Mouse (Mus musculus) midbrain, embryonic 14.5 days (tissue): ENCODE measurements around the gene Pnp2. TPM values are rescaled to one million over a fixed set of nuclear protein-coding genes. Genes with fewer than 3 reads are reported as not detected.
"Not testable (repeated sequence)": the region's sequence is repeated elsewhere in the genome, so short reads cannot be mapped to it uniquely, and the experiment has no call there.

Experiments used
- ATAC-seq: fragments of 200-750 bp; cut with Nextera tagmentation; 2 replicates; pipeline ENCODE4 v1.8.0; 2017; ENCODE audit warnings: moderate number of reproducible peaks, moderate library complexity; ENCODE audit not compliant: low FRiP score, low TSS enrichment
- DNase-seq: peaks from one replicate; pipeline ENCODE4 v3.0.0-alpha.2; 2015
- H3K27ac ChIP-seq: fragments of 300-500 bp; sonication (generic); replicated peaks from 2 replicates; pipeline ENCODE4 v1.5.1; 2014; ENCODE audit warnings: mild to moderate bottlenecking, low read depth, low read length, moderate library complexity
- H3K27me3 ChIP-seq: fragments of 300-500 bp; sonication (generic); 2 replicates; pipeline ENCODE4 v1.6.1; 2014; ENCODE audit warnings: low read length, control low read depth, mixed read lengths; ENCODE audit not compliant: control insufficient read depth, insufficient read depth
- H3K36me3 ChIP-seq: fragments of 300-500 bp; sonication (generic); 2 replicates; pipeline ENCODE4 v1.6.1; 2014; ENCODE audit warnings: low read length, control low read depth; ENCODE audit not compliant: control insufficient read depth, insufficient read depth
- H3K4me1 ChIP-seq: fragments of 300-500 bp; sonication (generic); 2 replicates; pipeline ENCODE4 v1.6.1; 2014; ENCODE audit warnings: mild to moderate bottlenecking, antibody characterized with exemption, low read length, control low read depth; ENCODE audit not compliant: control insufficient read depth, insufficient read depth
- H3K4me2 ChIP-seq: fragments of 300-500 bp; sonication (generic); 2 replicates; pipeline ENCODE4 v1.6.1; 2014; ENCODE audit warnings: mild to moderate bottlenecking, low read length, moderate library complexity
- H3K4me3 ChIP-seq: fragments of 300-500 bp; sonication (generic); replicated peaks from 2 replicates; pipeline ENCODE4 v1.5.1; 2014; ENCODE audit warnings: low read depth, low read length
- H3K9ac ChIP-seq: fragments of 300-500 bp; sonication (generic); replicated peaks from 2 replicates; pipeline ENCODE4 v1.6.1; 2014; ENCODE audit warnings: mild to moderate bottlenecking, low read length, moderate library complexity
- H3K9me3 ChIP-seq: fragments of 300-500 bp; sonication (generic); 2 replicates; pipeline ENCODE4 v1.6.1; 2016; ENCODE audit warnings: low read length, control low read depth, mixed read lengths; ENCODE audit not compliant: control insufficient read depth
- WGBS: fragments of 180-500 bp; shearing (Covaris S2); extraction: QIAGEN DNeasy Blood & Tissue Kit; methylation state at CpG from one replicate; pipeline ENCODE4 v1.1.7; 2014; 5-methylcytosine and 5-hydroxymethylcytosine counted together
- polyA plus RNA-seq: library from polyadenylated mRNA; unstranded; fragments of >200 nt; fragmentation: Nextera tagmentation; extraction: Ambion mirVana; gene quantifications from 2 replicates; pipeline ENCODE4 v1.2.1, GENCODE M21; 2014

Gene Pnp2
- polyA plus RNA-seq, 1 experiment from 2014 or later, result 0.50 TPM

GRCm38 (mm10) chr14:50945081-50945480, 10.7 kb upstream of the Pnp2 start:
- not testable (repeated sequence) for ATAC-seq, DNase-seq, H3K9me3 ChIP-seq, H3K4me1 ChIP-seq, H3K36me3 ChIP-seq, H3K27me3 ChIP-seq
- H3K4me3 ChIP-seq, result peak overlapping the region; percentile 34
- H3K4me2 ChIP-seq, result peak overlapping the region; percentile 53
- peak overlapping the region; percentile 51 for H3K9ac ChIP-seq
- peak overlapping the region; percentile 81 for H3K27ac ChIP-seq
- WGBS, result 11% methylated on average over 6 of the region's 6 CpGs

- not testable (repeated sequence) for ATAC-seq, H3K4me1 ChIP-seq, DNase-seq, H3K36me3 ChIP-seq, H3K27me3 ChIP-seq, H3K27ac ChIP-seq, H3K9me3 ChIP-seq
- H3K4me2 ChIP-seq, result peak overlapping the region; percentile 53
- 33% methylated on average over 3 of the region's 3 CpGs for WGBS
- 0 out of 2 replicates have a peak overlapping the region, but pooled peaks have one; percentile 51 for H3K9ac ChIP-seq
- H3K4me3 ChIP-seq, result peak overlapping the region; percentile 34
Measured at GRCm38 (mm10) chr14:50945526-50945925, 10.3 kb upstream of the Pnp2 start.

GRCm38 (mm10) chr14:50955487-50955886, 305 bp upstream of the Pnp2 start:
- Histone ChIP-seq H3K9ac (no peak overlapping the region), H3K36me3 (0 out of 2 replicates have a peak, but pooled peaks cover 6% of the 10 kb centered on the region), H3K9me3 (no peaks in the 10 kb centered on the region), H3K4me3 (no peak overlapping the region), H3K27ac (no peak overlapping the region), H3K27me3 (no peaks in the 10 kb centered on the region), H3K4me1 (no peaks in the 10 kb centered on the region), H3K4me2 (no peak overlapping the region)
- DNase-seq (no peak), ATAC-seq (no peak)
- WGBS, result 89% methylated on average over 10 of the region's 10 CpGs

DNA sequence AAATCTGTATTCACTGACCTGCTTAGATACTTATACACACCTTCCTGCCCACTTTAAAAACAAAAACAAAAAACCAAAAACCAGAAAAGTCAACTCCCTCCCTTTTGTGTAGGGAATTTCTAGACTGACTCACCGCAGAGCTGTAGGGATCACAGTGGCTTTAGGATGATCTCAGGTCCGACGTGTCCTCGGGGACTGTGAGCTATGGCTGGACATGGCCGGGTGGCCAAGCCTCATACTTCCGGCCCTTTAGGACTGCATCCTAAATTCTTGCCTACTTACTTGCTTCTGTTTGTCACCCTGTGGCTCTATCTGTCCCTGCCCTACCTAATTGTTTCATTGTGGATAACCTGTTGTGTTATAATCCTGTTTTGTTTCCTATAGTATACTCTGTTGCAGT, 932 bp downstream of the Pnp2 start:
- not testable (repeated sequence) for H3K36me3 ChIP-seq, H3K27ac ChIP-seq, H3K4me2 ChIP-seq, H3K4me3 ChIP-seq, DNase-seq, H3K4me1 ChIP-seq, ATAC-seq, H3K9me3 ChIP-seq, H3K9ac ChIP-seq, H3K27me3 ChIP-seq
- 66% methylated on average over 6 of the region's 6 CpGs for WGBS

DNA sequence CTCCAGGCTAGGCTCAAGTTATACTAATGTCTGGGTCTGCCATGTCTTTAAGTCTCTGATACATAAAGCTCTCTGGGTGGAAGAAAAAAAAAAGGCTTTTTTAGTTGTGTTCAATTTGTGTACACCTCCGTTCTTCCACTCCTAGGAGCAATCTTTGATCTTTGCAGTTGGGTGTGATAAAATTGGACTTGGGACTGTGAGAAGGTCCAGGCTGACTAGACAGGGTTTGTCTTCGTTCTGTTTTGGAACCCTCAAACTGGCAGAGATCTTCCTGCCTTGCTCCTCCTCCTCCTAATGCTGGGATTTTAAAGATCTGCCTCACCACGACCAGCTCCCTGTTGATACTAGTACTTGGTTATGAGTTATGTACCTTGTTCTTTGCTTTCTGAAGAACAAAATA, 1.4 kb downstream of the Pnp2 start:
- not testable (repeated sequence) for H3K36me3 ChIP-seq, DNase-seq, H3K4me1 ChIP-seq, H3K27me3 ChIP-seq, H3K4me3 ChIP-seq, H3K9me3 ChIP-seq, H3K27ac ChIP-seq, H3K4me2 ChIP-seq, ATAC-seq, H3K9ac ChIP-seq
- 76% methylated on average over 3 of the region's 3 CpGs for WGBS

GRCm38 (mm10) chr14:50958289-50958995, 2.6 kb downstream of the Pnp2 start:
- H3K4me2 ChIP-seq, H3K4me1 ChIP-seq, H3K36me3 ChIP-seq, H3K9me3 ChIP-seq, DNase-seq, H3K4me3 ChIP-seq, H3K27me3 ChIP-seq, ATAC-seq, H3K9ac ChIP-seq, H3K27ac ChIP-seq: not testable (repeated sequence)
- 92% methylated on average over 5 of the region's 5 CpGs for WGBS

GRCm38 (mm10) chr14:50968216-50968980, 12.6 kb downstream of the Pnp2 start:
- DNase-seq (no peak), ATAC-seq (no peak)
- H3K36me3 ChIP-seq, result no peaks in the 10 kb centered on the region
- no peaks in the 10 kb centered on the region for H3K9me3 ChIP-seq
- no peaks in the 10 kb centered on the region for H3K27me3 ChIP-seq
- no peak overlapping the region for H3K9ac ChIP-seq
- no peak overlapping the region for H3K4me3 ChIP-seq
- H3K4me1 ChIP-seq, result no peaks in the 10 kb centered on the region
- 45% methylated on average over 5 of the region's 5 CpGs for WGBS
- no peak overlapping the region for H3K27ac ChIP-seq
- H3K4me2 ChIP-seq, result no peak overlapping the region

- DNase-seq (peak; percentile 11), ATAC-seq (no peak)
- no peaks in the 10 kb centered on the region for H3K9me3 ChIP-seq
- H3K27me3 ChIP-seq, result no peaks in the 10 kb centered on the region
- peak overlapping the region; percentile 7; the same call in 1 of the 2 replicates for H3K4me2 ChIP-seq
- no peak overlapping the region for H3K9ac ChIP-seq
- no peaks in the 10 kb centered on the region for H3K4me1 ChIP-seq
- no peaks in the 10 kb centered on the region for H3K36me3 ChIP-seq
- H3K27ac ChIP-seq, result no peak overlapping the region
- H3K4me3 ChIP-seq, result no peak overlapping the region
- WGBS, result 10% methylated on average over 1 of the region's 1 CpGs
Measured at GRCm38 (mm10) chr14:50969041-50969440, 13.2 kb downstream of the Pnp2 start.
